Mouse (Mus musculus) liver, adult 2 months (tissue): ENCODE results near the gene Fbrs.

Experiments used
- CTCF ChIP-seq: fragments of 200-500 bp; IDR thresholded peaks from 2 replicates; pipeline ENCODE4 v1.5.1; 2011; ENCODE audit warnings: low read depth, low read length, control low read depth
- POLR2A ChIP-seq: fragments of 200-500 bp; IDR thresholded peaks from 2 replicates; pipeline ENCODE4 v1.6.1; 2011; ENCODE audit warnings: low read length, control low read depth; ENCODE audit not compliant: insufficient read depth; ENCODE audit errors: extremely low read depth

GRCm38 (mm10) chr7:127470743-127471645 lies 8.0 kb upstream of the Fbrs start:
- TF ChIP-seq CTCF: no peak
- TF ChIP-seq POLR2A: peak; percentile 29; the same call in 1 of the 2 replicates
